ENCODE assay signal across 7 mouse cellular contexts in the genomic region with DNA sequence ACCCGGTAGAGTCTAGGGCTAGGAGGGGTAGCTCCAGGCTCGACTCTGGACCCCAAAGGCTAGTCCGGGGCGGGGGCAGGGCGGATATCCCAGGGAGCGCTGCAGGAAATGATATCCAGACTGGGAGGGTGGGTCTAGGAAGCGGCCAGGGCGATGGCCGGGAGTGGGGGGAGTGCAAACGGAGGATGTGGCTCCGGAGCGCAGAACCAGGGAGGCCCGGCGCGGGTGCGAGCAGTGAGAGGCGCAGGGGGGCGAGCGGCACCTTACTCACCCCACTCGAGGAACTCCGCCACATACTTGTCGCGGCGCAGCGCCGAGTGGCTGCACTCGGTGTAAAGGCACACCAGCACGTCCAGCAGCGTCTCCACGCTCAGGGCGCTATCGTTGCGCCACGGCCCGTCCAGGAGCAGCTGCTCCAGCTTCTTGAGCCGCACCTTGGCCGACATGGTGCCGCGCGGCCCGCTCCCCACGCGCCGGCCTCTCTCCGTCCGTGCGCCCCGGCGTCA. TPM values are rescaled to one million over a fixed set of nuclear protein-coding genes. Genes with fewer than 3 reads are reported as not detected.
DNase-seq lines count a peak whose midpoint lies in the region; ATAC-seq lines count a peak whose summit lies in the region.

No protein-coding gene starts in this region.

- H3K4me2 ChIP-seq in embryonic facial prominence, embryonic 13.5 days, result peak overlapping the region; percentile 93
- H3K4me2 ChIP-seq in heart, embryonic 11.5 days, result peak overlapping the region; percentile 87
- peak overlapping the region; percentile 74 for H3K4me2 ChIP-seq in kidney, embryonic 15.5 days
- H3K4me2 ChIP-seq in lung, embryonic 15.5 days, result peak overlapping the region; percentile 88

- no peaks in the 10 kb centered on the region; the same call in 1 of the 2 replicates for H3K27me3 ChIP-seq in embryonic facial prominence, embryonic 13.5 days
- no peaks in the 10 kb centered on the region for H3K27me3 ChIP-seq in heart, embryonic 11.5 days (ENCODE audit: control insufficient read depth, insufficient read depth, low read length)
- no peaks in the 10 kb centered on the region for H3K27me3 ChIP-seq in kidney, embryonic 15.5 days
- H3K27me3 ChIP-seq in lung, embryonic 15.5 days, result no peaks in the 10 kb centered on the region

- peak; percentile 13; the same call in 1 of the 2 replicates for ATAC-seq in embryonic facial prominence, embryonic 13.5 days (ENCODE audit: insufficient number of reproducible peaks, insufficient read depth, low FRiP score, low TSS enrichment, low read depth)
- peak; percentile 33 for ATAC-seq in heart, embryonic 11.5 days (replicated peaks; ENCODE audit: insufficient number of reproducible peaks, low FRiP score, low TSS enrichment)
- ATAC-seq in kidney, embryonic 15.5 days (replicated peaks; ENCODE audit: low FRiP score), result peak; percentile 37
- peak; percentile 47 for ATAC-seq in lung, embryonic 15.5 days (ENCODE audit: borderline replicate concordance, extremely low read depth, low FRiP score, low TSS enrichment)

- H3K9me3 ChIP-seq in embryonic facial prominence, embryonic 13.5 days, result no peaks in the 10 kb centered on the region
- no peaks in the 10 kb centered on the region for H3K9me3 ChIP-seq in heart, embryonic 11.5 days (replicated peaks; ENCODE audit: control insufficient read depth, low read length)
- no peaks in the 10 kb centered on the region for H3K9me3 ChIP-seq in kidney, embryonic 15.5 days (replicated peaks)
- H3K9me3 ChIP-seq in lung, embryonic 15.5 days, result no peaks in the 10 kb centered on the region

- H3K4me1 ChIP-seq in embryonic facial prominence, embryonic 13.5 days, result peaks cover 35% of the 10 kb centered on the region
- H3K4me1 ChIP-seq in heart, embryonic 11.5 days (ENCODE audit: control insufficient read depth, insufficient read depth, low read length), result peaks cover 27% of the 10 kb centered on the region
- H3K4me1 ChIP-seq in kidney, embryonic 15.5 days, result peaks cover 45% of the 10 kb centered on the region
- H3K4me1 ChIP-seq in lung, embryonic 15.5 days, result peaks cover 31% of the 10 kb centered on the region

- under 1% methylated on average over 49 of the region's 49 CpGs for WGBS in embryonic facial prominence, embryonic 13.5 days
- WGBS in heart, embryonic 11.5 days (ENCODE audit: insufficient replicate concordance), result under 1% methylated on average over 41 of the region's 49 CpGs
- under 1% methylated on average over 48 of the region's 49 CpGs for WGBS in kidney, embryonic 15.5 days
- under 1% methylated on average over 46 of the region's 49 CpGs for WGBS in lung, embryonic 15.5 days

- peak; percentile 27 for DNase-seq in ES-CJ7 (ENCODE audit: low read depth, low spot score)
- peak; percentile 79 to 90 for DNase-seq in adrenal gland, adult (ENCODE audit: inconsistent age in 2 of 2, low spot score in 1 of 2)
- peak; percentile 39 for DNase-seq in ovary, adult 18-20 months (ENCODE audit: low spot score)

- peak overlapping the region; percentile 99 for H3K4me3 ChIP-seq in embryonic facial prominence, embryonic 13.5 days
- H3K4me3 ChIP-seq in heart, embryonic 11.5 days (ENCODE audit: low read depth, low read length), result peak overlapping the region; percentile 99
- peak overlapping the region; percentile 98 for H3K4me3 ChIP-seq in kidney, embryonic 15.5 days (replicated peaks)
- H3K4me3 ChIP-seq in lung, embryonic 15.5 days, result peak overlapping the region; percentile 78

- peak overlapping the region; percentile 87 for H3K27ac ChIP-seq in embryonic facial prominence, embryonic 13.5 days
- peak overlapping the region; percentile 97 for H3K27ac ChIP-seq in heart, embryonic 11.5 days (ENCODE audit: low read depth, low read length)
- peak overlapping the region; percentile 97 for H3K27ac ChIP-seq in kidney, embryonic 15.5 days
- H3K27ac ChIP-seq in lung, embryonic 15.5 days, result peak overlapping the region; percentile 93

- H3K36me3 ChIP-seq in embryonic facial prominence, embryonic 13.5 days, result no peaks in the 10 kb centered on the region
- H3K36me3 ChIP-seq in heart, embryonic 11.5 days (ENCODE audit: control insufficient read depth, insufficient read depth, low read length), result no peaks in the 10 kb centered on the region
- H3K36me3 ChIP-seq in kidney, embryonic 15.5 days, result no peaks in the 10 kb centered on the region
- no peaks in the 10 kb centered on the region for H3K36me3 ChIP-seq in lung, embryonic 15.5 days

- peak overlapping the region; percentile 94 for H3K9ac ChIP-seq in embryonic facial prominence, embryonic 13.5 days
- peak overlapping the region; percentile 96 for H3K9ac ChIP-seq in heart, embryonic 11.5 days (ENCODE audit: low read depth, low read length)
- H3K9ac ChIP-seq in kidney, embryonic 15.5 days, result peak overlapping the region; percentile 91
- H3K9ac ChIP-seq in lung, embryonic 15.5 days, result peak overlapping the region; percentile 93

RNA-seq across cellular contexts. Expression of a gene that starts 0.6 kb away (rescaled TPM):
- polyA plus RNA-seq in embryonic facial prominence, embryonic 13.5 days (2015; fragmentation: Nextera tagmentation; extraction: Ambion mirVana), result 33.7 and 34.6 TPM in 2 replicates
- polyA plus RNA-seq in heart, embryonic 11.5 days (2014; fragmentation: Nextera tagmentation; extraction: Ambion mirVana), result 25.4 and 33.2 TPM in 2 replicates
- polyA plus RNA-seq in kidney, embryonic 15.5 days (2015; fragmentation: Nextera tagmentation; extraction: Ambion mirVana), result 31.9 and 40.0 TPM in 2 replicates
- 31.8 and 32.2 TPM in 2 replicates for polyA plus RNA-seq in lung, embryonic 15.5 days (2015; fragmentation: Nextera tagmentation; extraction: Ambion mirVana)

RNA-seq across cellular contexts. Expression of a gene that starts 29.7 kb away (rescaled TPM):
- 2.0 and 3.4 TPM in 2 replicates for polyA plus RNA-seq in embryonic facial prominence, embryonic 13.5 days (2015; fragmentation: Nextera tagmentation; extraction: Ambion mirVana)
- polyA plus RNA-seq in heart, embryonic 11.5 days (2014; fragmentation: Nextera tagmentation; extraction: Ambion mirVana), result 0.50 TPM in 1 of 2 replicates, not detected in the other
- polyA plus RNA-seq in kidney, embryonic 15.5 days (2015; fragmentation: Nextera tagmentation; extraction: Ambion mirVana), result 5.5 and 7.0 TPM in 2 replicates
- polyA plus RNA-seq in lung, embryonic 15.5 days (2015; fragmentation: Nextera tagmentation; extraction: Ambion mirVana), result 0.50 and 0.93 TPM in 2 replicates

RNA-seq across cellular contexts. Expression of a gene that starts 39.9 kb away (rescaled TPM):
- 10.2 and 12.7 TPM in 2 replicates for polyA plus RNA-seq in embryonic facial prominence, embryonic 13.5 days (2015; fragmentation: Nextera tagmentation; extraction: Ambion mirVana)
- polyA plus RNA-seq in heart, embryonic 11.5 days (2014; fragmentation: Nextera tagmentation; extraction: Ambion mirVana), result 11.3 and 11.6 TPM in 2 replicates
- polyA plus RNA-seq in kidney, embryonic 15.5 days (2015; fragmentation: Nextera tagmentation; extraction: Ambion mirVana), result 16.8 and 17.8 TPM in 2 replicates
- 11.7 and 13.5 TPM in 2 replicates for polyA plus RNA-seq in lung, embryonic 15.5 days (2015; fragmentation: Nextera tagmentation; extraction: Ambion mirVana)

Comparison
In these comparisons a context has a peak if more than half of its experiments do, and no peak if none do; other contexts are left out.
1. Peak in every context shown above with its lines: DNase-seq, ATAC-seq, H3K4me3 ChIP-seq and H3K27ac ChIP-seq.
2. DNase-seq: peak in every context shown above with its lines; median percentile 84 in adrenal gland, adult; 39 in ovary, adult 18-20 months; 27 in ES-CJ7.